Mouse (Mus musculus) CH12F3 (cell line): ENCODE data around the gene Cyp2s1.
"Not testable (repeated sequence)": the region's sequence is repeated elsewhere in the genome, so short reads cannot be mapped to it uniquely, and the experiment has no call there.

Experiments used
- in situ Hi-C: fragments of 300-500 bp; cut with MboI; formaldehyde crosslinking; loops from 2 replicates; pipeline ENCODE4 v1.14.3; 2020; ENCODE audit warnings: low sequenced_read_pairs

Cyp2s1 gene

DNA sequence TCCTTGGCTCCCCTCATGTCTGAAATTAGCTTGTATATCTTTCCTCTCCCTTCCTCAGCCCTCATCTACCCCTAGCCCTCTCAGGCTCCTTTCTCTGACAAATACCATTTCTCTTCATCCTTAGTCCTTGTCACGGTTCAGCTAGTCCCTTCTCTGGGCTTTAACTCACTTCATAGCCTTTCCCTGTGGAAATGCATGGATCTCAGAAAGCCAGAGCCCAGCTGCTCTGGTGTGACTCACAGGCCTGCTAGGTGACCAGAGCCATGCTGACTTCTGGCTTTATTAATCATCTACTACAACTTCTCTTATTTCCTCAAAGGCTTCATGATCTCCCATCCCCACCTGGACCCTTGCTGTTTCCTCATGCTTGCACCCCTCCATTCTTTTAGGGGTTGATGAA lies 4.5 kb downstream of the Cyp2s1 start:
- in situ Hi-C loops = no loop called here

DNA sequence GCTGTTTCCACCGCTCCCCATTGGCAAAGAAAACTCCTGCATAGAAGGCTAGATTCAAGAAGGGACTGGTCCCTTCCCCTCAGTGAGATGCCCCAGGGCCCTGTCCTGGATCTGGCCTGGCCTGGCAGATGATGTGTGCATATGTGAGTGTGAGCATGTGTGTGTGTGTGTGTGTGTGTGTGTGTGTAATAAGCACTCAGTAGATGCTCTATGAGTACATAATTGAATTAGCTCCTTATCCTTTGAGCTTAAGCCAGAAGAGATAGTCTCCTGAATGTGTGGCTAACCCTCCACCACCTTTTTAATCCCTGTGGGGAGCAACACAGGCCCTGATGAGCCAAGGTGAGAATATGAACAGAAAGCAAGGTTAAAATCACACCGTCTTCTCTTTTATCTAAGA lies 5.0 kb downstream of the Cyp2s1 start:
- in situ Hi-C loops = no loop called here

DNA sequence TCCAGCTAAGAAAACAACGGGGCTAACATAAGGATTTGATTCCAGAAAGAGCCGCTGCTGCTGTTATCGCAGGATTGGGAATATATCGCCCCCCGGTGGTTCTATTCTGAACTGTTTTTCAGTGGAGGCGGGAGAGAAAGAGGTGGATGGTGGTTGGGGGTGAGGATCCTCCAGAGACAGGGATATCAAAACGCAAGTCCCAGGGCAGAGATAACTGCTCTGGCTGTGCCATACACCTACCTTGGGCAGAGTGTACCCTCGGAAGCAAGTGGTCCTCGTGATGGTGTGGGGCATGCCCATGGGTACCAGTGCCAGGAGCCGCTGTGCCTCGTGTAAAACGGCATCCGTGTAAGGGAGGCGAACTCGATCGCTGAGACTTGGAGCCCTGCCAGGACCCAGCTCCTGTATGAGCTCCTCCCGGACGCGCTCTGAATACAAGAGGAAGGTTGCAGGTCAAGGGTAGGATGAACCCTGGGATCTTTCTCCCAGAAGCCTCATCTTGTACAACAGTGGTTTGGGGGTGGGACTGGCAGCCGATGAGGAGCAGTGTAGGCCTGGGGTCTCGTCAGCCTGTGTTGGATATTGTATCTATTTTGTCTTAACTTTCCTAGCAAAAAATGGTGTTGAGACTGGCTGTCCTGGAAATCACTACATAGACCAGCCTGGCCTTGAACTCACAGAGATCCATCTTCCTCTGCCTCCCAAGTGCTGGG lies 10.9 kb downstream of the Cyp2s1 start:
- in situ Hi-C loops = no loop called here

DNA sequence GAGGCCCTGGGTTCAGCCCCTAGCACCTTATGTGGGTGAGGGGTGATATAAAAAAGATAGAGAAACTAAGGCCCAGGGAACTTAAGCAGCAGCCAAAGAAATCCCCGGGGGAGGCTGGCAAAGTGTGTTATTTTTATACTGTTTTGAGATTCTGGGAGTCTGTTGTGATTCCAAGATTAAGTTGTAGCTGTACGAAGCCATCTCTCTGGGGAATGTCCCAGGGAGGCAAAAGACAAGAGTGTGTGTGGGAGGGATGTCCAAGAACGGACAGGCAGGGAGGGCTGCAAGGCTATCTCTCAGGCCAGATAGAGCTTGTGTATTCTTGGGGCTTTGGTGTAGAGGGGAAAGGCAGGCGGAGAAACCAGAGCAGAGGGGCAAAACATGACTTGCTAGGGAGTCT lies 11.9 kb downstream of the Cyp2s1 start:
- in situ Hi-C loops = loop anchor here (5.0 kb wide), 1 partner anchor 47 kb away; no protein-coding TSS in a partner anchor

DNA sequence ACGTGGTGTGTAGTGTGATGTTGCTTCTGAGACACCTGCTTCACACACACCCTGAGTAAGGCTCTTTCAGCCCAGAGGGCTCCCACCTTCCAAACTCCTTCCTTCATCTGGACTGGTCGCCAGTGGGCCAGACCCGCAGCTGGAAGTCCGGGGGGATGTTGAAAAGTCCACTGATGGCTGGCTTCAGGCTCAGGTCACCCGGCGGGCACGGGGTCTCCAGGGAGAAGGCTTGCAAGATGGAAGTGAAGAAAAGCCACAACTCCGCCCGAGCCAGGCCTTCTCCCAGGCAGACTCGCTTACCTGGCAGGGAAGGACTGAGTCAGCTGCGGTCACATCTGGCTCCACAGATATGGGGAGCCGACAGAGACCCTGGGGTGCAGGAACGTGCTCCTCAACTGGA lies 13.3 kb downstream of the Cyp2s1 start:
- in situ Hi-C loops = loop anchor here (5.0 kb wide), 1 partner anchor 46 kb away; no protein-coding TSS in a partner anchor

DNA sequence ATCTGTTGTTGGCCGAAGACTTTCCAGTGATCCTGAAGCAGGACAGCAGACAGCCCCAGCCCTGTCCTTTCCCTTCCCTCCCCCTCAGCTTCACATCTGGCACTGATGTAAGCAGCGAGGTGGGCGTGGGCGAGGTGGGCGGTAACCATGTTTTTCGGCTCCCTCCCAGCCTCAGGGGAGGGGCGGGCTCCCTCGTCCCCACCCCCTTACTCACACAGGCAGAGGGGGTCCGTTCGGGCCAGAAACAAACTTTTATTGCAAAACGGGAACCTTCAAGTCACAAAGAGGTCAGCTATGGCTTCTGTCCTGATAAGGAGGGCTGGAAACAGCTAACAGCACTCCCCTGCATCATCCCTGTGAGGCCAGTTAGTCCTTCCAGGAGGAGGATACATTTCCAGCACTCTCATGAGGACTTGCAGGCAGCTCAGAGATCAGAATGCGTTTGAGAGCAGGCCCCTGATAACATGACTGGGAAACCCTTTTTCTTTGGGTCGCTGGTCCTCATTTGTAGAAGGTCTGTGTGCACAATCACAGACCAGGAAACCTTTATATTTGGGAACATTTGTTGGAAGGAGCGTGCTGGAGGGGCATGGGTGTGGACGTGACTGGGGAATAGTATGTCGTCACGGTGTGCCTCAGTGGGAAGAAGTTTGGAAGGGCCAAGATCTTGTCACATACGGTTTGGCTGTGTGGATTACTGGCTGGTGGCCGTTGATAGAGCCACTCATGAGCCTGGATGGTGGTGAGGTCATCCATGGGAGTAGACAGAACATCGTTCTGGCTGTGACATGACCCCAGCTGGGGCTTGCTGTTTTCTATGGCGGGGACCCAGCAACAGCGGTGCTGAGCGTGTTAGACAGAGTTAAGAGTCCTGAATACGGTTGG lies 14.2 kb downstream of the Cyp2s1 start:
- in situ Hi-C loops = loop anchor here (5.0 kb wide), 1 partner anchor 45 kb away; no protein-coding TSS in a partner anchor

DNA sequence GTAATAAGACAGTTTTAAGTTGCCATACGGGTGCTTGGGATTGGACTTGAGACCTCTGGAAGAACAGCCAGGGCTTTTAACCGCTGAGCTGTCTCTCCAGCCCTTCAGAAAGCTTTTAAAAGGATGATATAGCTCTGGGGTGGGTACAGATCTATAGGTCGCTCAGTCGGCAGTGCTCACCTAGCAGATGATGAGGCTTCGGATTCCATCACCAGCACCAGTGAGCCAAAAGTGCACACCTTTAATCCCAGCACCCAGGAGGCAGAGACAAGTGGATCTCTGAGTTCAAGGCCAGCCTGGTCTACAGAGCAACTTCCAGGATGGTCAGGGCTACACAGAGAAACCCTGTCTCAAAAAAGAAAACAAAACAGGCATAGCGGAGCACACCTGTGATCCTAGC lies 15.7 kb downstream of the Cyp2s1 start:
- in situ Hi-C loops = loop anchor here (5.0 kb wide), 1 partner anchor 44 kb away; no protein-coding TSS in a partner anchor

DNA sequence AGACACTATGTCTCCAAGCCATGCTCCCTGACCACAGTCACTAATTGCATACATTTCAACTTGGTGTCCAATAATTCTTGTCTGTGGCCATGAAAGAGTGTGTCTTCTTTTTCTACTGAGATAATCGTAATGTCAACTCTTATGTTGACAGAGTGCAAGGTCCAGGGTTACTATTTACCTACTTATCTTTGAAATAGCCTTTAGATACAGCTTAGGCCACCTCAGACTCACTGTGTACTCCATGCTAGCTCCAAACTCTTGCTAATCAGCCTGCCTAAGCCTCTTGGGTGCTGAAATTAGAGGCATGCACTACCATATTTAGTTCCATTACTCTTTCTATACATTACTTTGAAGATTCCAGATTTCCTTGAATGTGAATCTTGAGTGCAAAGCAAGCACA lies 17.3 kb downstream of the Cyp2s1 start:
- in situ Hi-C loops = no loop called here

DNA sequence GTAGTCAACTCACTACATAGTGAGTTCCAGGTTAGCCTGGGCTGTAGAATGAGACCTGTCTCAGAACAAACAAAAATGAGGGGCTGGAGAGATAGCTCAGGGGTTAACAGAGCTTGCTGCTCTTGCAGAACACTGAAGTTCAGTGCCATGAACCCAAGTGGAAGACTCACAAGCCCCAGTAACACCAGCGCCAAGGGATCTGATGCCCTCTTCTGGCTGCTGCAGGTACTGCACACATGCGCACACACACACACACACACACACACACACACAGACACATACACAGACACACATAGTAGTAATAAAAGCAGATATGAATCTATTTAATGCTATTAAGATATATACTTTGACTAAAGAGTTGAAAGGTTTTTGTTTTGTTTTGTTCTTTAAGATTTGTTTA lies 18.2 kb downstream of the Cyp2s1 start:
- in situ Hi-C loops = no loop called here

DNA sequence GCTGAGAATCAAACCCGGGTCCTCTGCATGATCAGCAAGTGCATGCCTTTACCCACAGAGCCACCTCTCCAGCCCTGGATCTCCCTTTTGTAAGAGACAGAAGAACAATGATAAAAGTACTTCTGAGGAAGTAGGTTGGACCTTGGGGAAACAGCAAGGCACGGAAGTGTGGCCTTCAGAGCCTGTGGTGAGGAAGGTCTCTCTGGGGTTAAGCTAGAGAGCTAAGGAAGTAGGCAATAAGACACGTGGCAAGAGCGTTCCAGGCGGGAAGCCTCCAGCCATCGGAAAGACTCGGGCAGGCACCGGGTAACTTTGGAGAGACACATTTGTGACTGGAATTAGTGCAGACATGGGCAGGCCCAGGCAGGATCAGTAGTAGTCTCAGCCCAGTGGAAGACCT lies 21.9 kb downstream of the Cyp2s1 start:
- in situ Hi-C loops = no loop called here

DNA sequence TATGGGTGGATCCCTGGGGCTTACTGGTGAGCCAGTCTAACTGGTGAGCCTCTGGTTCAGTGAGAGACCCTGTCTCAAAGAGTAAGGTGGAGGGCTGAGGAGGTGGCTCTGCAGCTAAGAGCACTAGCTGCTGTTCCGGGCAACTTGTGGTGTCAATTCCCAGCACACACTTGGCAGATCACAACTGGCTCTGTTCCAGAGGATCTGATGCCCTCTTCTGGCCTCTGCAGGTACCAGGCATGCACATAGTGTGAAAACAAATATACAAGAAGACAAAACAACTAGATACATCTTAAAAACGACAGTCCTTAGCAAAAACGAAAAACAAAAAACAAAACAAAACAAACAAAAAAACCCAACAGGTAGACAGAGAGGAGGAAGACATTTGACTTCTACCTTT lies 23.0 kb downstream of the Cyp2s1 start:
- in situ Hi-C loops = no loop called here

DNA sequence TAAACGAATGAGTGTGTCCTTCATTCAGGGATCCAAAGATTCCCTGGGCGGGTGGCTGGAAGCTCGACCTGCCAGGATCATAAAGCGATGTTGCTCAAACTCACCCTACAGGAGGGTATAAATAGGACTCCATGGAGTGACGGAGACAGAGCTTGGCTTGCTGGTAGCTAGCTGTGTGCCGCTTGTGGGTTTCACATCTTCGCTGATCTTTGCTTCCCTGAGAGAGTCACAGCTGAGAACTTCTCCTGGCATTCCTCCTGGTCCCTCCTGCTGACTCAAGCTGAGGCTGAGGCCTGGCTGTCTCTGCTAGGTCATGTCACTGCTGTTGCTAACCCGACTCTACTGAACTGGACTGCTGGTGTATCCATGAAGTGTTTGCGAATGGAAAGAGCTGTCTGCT lies 23.7 kb downstream of the Cyp2s1 start:
- in situ Hi-C loops = not testable (repeated sequence)

DNA sequence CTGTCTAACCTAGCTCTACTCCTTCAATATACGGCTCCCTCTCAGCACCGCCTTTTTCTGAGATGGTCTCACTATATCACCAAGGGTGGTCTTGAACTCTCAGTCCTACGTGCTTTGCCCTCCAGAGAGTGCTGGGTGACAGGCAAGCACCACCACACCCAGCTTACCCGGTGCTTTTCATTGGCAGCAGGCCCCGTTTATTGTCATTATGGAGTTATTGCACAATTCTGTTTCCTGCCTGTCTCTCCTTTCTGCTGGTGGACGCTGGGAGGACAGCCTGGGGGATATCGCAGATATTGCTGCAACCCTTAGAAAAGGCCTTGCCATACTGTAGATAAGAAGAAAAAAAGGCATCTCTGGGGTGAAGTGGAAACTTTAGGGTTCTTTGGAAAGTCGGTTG lies 26.1 kb downstream of the Cyp2s1 start:
- in situ Hi-C loops = no loop called here

DNA sequence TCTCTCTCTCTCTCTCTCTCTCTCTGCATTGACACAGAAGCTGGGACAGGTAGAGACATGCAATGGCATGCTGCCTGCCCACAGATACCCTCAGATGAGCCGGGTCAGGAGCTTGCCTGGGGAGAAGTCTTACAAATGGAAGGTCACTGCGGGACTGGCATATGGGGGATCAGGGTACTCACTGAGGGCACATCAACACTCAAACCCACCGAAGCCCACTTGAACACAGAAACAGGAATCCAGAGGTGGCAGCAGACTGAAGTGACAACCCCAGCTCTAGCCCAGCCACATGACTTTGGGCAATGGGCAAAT lies 27.6 kb downstream of the Cyp2s1 start:
- in situ Hi-C loops = no loop called here

DNA sequence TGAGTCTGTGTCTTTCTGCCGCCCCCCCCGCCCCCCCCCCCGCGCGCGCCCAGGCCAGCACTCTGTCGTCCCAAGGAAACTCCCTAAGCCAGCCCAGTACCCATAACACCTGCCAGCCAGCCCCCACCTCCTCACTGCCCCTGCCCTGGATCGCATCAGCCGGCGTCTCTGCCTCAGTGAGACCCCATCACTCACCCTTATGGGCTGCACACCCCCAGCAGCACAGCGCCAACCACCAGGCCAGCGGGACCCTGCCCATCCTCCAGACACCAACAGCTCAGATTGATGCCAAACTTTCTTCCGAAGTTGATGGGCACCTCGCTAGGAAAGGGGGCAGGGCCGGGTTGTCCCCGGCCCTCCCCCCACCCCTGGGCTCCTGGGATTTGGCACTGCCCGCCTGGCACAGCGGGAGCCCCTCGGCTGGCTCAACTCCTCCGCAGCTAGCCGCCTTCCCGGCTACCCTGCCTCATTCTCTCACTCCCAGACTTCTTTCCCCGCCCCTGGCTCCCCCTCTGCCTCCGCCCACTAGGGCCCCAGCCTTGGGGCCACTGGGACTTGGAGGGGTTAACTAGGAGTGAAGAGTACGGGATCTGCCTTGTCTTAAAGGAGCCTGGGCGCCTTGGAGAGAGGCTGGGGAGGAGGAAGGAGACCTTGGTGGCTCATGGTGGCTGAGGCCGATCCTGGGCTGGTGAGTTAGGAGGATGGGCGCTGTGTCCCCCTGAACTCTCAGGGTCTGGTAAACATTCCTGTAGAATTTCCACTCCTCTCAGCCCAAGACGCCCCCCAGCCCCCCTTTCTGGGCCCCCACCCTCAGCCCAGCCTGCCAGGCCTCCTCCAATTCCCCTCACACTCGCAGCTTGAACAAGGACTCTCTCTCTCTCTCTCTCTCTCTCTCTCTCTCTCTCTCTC lies 28.2 kb downstream of the Cyp2s1 start, which contains the start of gene Axl:
Gene Axl, minus strand, starts transcription at position 486 of the 909 bp plus-strand sequence.
- in situ Hi-C loops = no loop called here

DNA sequence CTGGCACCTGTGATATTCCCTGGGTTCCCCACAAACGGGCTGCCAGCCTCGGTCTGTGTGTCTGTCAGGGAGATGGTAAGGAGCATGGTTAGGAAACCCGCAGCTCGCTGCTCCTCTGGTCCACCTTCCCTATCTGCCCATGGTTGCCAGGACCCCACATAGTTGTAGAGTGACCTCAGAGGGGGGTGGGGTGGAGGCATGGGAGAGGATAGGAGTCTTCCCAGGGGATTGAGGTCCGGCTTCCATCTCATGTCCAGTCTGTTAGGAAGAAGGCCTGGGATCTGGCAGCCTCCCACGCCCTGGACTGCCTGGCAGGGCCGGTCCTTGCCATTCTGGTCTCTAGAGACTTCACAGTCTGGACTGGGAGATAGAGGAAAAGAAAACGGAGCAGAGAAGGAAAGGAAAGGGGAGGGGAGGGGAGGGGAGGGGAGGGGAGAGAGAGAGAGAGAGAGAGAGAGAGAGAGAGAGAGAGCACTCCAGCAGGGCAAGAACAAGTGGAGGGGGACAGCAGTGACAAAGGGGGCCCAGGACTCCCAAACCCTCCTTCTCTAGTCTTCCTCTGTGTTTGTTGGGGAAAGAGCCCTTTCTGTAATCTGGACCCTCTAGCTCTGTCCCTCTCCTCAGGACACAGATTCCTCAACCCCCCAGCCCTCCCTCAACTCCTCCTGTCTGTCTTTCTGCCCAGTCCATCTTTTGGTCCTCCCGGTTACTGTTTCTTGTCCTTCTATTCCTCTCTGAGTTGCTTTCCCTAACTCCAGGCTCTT lies 29.1 kb downstream of the Cyp2s1 start:
- in situ Hi-C loops = no loop called here

DNA sequence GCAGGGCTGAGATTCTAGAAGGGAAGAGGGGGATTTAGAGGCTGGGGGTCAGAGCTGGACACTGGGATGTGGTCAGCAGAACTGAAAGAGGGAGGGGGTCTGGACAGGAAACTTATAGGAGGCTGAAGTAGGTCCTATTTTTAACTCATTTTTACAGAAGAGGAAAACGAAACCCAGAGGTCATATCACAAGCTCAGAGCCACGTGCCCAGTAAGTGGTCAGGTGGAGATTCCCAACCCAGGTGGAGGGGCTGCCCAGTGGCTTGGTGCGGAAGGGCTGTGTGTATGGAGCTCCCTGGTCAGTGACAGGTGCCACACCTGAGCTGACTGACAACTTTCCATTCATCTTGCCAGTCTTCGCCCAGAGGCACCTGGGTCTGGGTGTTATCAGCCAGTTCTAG lies 29.7 kb downstream of the Cyp2s1 start:
- in situ Hi-C loops = no loop called here

DNA sequence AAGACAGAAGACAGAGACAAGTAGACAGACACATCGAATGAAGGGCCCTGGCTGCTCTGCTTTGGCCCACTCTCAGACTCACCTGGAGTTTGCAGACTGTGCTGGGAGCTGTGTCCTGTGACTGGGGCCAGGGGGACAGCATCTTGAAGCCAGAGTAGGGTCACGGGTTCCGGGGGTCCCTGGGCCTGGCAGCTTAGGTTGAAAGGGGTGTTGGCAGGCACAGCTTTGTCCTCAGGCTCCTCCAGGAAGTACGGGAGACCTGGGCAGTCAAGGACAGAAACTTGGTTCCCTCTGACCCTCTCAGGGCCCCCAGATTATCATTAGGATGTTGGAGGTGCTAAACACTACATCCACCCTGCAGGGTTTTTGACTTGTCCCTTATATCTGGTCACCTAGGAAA lies 31.0 kb downstream of the Cyp2s1 start:
- in situ Hi-C loops = no loop called here

DNA sequence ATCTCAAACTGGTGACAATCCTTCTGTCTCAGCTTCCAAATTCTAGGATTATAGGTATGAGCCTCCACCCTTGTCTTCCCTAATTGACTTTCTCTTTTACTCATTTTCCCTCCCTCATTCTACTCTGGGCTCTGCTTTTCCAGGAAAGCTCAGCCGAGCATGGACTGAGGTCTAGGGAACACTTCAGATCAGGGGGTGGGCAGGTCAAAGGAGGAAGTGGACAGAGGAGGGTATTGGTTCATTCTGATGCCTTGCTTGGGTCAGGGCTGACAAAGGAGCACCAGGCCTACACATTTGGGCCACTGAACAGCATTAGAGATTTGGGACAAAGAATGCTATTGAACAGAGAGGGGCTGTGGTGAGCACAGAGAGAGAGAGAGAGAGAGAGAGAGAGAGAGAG lies 31.9 kb downstream of the Cyp2s1 start:
- in situ Hi-C loops = no loop called here

DNA sequence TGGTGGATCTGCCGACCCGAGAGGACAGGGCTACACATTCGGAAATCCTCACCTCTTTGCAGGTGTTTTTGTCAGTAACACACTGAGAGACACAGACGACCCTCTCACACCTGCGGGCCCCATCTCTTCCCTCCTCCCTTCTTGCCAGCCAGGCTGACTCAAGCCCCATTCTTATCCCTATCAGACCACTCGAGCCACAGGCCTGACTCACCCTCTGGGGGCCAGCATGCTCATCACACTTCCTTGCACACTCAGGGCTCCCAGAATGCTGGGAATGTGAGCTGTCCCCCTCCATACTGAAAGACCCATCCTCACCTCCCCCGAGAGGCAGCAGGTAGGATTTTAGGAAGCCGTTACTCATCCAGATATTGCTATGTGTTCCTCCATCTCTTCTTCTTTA lies 33.0 kb downstream of the Cyp2s1 start:
- in situ Hi-C loops = no loop called here
